Mouse (Mus musculus) subcutaneous adipose tissue, adult 2 months (tissue): Measurements from ENCODE around the gene Tmprss9. TPM values are rescaled to one million over a fixed set of nuclear protein-coding genes. Genes with fewer than 3 reads are reported as not detected.

Source experiments
- polyA plus RNA-seq: library from polyadenylated mRNA; depleted of rRNA; stranded (reverse); fragments of >200 nt; gene quantifications from 2 replicates; pipeline ENCODE4 v1.2.3, GENCODE M21; 2012; ENCODE audit warnings: low replicate concordance; rRNA removed

The Tmprss9 gene
- 0.07 and 0.36 TPM in 2 replicates for polyA plus RNA-seq

DNA sequence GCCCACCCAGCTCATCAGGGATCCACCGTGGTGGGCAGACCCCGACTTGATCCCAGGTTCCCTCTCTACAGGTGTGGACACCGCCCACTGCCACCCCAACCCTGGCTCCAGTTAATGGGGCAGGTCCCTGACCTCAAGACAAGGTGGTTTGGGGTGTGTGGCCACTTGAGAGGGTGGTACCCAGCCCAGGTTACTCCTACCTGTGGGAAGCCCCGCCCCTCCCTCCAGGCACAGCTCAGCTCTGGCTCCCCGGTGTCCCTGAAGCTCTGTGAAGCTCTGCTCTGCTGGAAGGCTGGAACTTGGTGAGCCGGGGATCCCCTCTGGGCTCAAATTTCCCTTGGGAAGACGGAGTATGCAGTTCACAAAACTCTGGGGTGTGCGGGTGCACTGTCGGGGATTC, at the start of gene Tmprss9:
Gene Tmprss9 (plus strand): TSS at position 268 of the 400 bp plus-strand sequence.

DNA sequence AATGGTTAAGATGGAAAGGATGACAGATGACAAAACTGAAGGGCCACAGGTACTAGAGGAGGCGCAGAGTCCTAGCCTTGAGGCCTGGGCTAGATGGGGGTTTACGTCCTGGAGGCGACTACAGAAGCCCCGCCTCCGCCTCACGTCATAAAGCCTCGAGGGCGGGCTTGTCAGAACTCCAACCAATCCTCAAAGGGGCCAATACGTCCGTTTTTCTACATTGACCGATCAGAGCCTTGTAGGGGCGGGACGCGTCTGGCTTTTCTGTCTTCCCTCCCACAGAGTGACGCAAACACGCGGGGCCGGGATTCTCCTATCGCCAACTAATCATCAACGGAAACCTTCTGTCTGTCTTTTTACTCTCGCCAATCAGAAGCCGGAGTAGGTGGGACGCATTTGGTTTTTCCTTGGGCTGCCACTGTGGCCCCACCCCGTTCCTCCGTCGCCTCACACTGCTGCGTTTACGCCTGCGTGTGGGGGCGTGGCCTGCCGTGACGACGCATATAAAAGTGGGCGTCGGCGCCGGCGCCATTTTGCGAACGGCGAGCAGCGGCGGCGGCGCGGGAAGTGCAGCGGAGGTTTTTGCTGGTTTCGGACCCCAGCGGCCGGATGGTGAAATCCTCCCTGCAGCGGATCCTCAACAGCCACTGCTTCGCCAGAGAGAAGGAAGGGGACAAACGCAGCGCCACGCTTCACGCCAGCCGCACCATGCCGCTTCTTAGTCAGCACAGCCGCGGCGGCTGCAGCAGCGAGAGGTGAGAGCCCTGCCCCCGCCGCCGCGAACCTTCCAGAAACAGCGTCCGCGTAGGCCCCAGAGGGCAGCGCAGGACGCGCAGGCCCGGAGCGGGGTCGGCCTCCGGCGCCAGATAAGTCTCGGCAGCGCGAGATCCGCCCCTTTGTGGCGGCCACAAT, 45.2 kb upstream of the Tmprss9 start, which contains the start of gene Oaz1:
Gene Oaz1 (plus strand): TSS at position 506 of the 912 bp plus-strand sequence.

DNA sequence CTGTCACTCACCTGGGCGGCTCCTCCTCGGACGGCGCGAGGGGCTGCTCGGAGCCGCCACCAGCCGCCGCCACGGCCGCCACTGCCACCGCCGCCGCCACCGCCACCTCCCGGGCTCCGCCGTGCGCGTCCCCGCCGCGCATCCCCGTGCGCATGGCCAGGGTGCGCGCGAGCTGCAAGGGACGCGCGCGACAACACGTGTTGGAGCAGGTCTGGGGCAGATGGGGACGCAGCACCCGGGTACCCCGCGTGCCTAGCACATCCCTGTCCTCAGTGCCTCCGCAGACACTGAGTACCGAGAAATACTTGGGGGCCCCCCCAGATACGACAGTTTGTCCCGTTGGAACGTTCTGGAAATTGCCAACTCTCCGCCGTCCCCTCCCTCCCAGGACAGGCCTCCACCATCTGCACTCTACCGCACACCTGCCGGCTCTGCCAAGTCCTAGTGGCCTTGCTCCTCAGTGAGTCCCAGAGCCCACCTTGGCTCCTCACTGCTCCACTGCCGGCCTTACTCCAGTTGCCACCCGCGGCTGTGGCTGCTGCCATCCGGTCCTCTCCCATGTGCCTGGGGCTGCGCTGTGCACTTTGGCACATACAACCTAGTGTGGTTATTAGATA, 27.6 kb upstream of the Tmprss9 start, which contains the start of gene Lingo3:
Gene Lingo3 (minus strand): TSS at position 109 of the 617 bp plus-strand sequence.

DNA sequence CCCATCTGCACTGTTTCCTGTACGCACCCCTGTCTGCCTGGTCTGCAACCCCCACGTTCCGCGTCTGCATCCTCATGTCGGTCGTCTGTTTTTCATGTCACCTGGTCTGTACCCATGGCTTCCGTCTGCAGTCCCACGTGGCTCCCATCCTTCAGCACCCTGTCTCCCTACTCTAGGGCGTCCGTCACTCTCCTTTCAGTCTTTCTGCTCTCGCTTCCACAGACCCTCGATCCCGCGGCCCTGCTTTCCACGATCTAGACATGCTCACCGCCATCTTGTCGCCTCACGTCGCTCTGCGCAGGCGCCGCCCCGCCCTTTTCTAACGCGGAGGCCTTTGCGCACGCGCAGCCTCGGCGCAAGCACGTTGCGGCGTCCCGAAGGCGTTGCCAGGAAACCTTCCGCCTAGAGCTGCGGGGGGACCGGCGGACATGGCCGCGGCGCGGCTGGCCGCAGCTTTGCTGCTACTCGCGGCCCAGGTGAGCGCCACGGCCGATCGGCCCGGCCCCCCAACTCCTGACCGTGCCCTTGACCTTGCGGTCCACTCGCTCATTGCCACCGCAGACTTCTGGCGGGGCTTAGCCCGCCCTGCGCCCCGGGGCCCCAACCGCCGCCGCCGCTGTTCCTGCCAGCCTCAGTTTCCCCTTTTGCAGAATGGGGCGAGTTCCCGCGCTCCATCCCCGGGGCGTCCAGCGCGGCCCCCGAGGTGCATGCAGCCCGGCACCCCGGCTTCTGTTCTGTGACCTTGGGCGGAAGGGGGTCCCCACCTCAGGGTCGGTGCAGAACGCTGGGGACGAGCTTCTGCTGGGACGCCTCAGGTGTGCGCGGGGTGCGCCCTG, 16.5 kb upstream of the Tmprss9 start, which contains the start of the genes Lsm7 and Sppl2b:
Gene Lsm7 (minus strand): TSS at position 297 of the 836 bp plus-strand sequence.
Gene Sppl2b (plus strand): TSS at position 363 of the 836 bp plus-strand sequence.

DNA sequence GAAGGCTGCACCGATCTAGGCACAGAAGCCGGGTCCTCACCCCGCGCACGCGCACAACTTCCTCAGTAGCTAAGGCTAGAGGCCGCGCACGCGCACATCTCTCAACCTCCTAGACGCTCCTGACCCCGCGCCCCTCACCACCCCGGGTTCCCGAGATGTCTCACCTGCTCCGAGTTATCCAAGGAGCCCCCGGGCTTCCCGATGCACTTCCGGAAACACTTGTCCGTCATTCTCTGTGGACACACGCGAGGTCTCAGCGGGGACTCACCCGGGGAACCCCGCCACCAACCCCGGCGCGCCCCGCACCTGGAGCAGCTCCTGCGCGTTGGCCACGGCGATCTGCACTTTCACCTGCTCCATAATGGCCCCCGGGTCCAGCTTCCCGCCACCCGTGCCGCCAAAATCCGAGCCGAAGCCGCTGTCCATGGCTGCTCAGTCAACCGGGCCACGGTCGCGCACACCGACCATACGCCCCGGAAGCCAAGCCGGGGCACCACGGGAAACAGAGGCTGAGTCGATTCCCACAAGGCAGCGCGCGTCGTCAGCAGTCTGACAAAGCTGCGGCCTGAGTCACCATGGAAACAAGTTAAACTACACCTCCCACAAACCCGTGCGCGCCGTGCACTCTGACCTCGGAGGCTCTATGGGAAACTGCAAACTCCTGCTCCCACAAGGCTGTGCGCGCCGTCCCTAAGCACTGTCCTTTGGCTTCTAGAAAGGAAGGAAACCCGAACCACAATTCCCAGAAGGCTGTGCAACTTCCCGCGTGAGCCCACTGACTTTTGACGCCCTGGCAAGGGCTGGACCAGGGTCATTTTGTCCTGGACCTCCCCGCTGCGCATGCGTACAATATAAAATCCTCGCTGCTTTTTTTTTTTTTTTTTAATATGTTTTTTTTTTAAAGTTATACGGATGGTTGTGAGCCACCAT, 28.9 kb downstream of the Tmprss9 start, which contains the start of gene Timm13:
Gene Timm13 (minus strand): TSS at position 652 of the 930 bp plus-strand sequence.

DNA sequence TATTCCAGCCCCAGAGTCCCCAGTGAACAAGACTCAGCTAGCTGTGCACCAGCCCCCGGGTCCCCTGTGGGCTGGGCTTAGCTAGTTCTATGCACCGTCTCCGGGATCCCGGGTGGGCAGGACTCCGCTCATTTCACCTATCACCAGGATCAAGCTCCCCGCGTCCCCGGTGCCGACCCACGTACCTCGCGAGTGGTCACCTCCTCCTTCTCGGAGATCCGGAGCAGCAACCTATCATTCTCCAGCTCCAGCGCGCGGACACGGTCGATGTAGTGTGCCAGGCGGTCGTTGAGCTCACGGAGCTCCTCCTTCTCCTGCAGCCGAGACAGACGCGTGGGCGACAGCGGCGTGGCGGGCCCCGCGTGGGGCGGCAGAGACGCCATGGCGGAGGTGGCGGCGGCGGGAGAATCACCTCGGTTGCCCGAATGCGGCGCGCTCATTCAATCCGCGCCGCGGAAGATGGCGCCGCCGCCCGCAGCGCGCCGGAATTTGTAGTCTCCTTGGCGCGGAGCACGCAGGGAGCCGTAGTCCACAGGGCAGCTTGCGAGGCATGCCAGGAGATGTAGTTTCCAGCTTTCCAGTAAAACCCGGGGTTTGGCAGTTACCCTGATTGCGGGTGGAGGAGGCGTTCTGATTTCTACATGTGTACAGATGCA, 46.3 kb downstream of the Tmprss9 start, which contains the start of gene Lmnb2:
Gene Lmnb2 (minus strand): TSS at position 467 of the 656 bp plus-strand sequence.

DNA sequence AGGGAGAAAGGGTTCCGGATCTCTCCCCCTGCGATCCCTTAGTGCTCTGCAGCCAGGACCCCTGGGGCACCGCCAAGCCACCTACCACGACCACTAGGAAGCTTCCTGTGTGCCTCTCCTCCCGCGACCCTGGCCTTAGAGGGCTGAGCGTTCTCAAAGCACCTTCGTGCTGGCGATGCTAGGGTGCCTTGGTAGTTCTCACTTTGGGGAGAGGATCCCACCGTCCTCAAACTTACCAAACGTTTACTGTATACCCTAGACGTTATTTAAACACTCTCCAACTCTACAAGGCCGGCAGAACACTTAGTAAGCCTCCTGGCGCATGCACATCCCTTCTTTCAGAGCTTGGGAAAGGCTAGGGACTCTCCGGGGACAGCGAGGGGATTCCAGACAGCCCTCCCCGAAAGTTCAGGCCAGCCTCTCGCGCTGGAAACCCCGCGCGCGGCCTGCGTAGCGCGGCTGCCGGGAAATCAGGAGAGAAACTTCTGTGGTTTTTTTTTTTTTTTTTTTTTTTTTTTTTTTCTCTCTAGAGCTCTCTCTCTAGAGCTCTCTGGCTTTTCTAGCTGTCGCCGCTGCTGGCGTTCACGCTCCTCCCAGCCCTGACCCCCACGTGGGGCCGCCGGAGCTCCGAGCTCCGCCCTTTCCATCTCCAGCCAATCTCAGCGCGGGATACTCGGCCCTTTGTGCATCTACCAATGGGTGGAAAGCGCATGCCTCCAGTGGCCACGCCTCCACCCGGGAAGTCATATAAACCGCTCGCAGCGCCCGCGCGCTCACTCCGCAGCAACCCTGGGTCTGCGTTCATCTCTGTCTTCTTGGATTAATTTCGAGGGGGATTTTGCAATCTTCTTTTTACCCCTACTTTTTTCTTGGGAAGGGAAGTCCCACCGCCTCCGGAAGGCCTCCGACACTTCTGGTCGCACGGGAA, 57.9 kb downstream of the Tmprss9 start, which contains the start of gene Gadd45b:
Gene Gadd45b (plus strand): TSS at position 775 of the 928 bp plus-strand sequence.

Other genes starting within 250 kb of the Tmprss9 start
- 183 and 235 TPM in 2 replicates for gene Csnk1g2, start 249.0 kb upstream of the Tmprss9 start, polyA plus RNA-seq
- 80.1 and 107 TPM in 2 replicates for gene Btbd2, start 214.8 kb upstream of the Tmprss9 start, polyA plus RNA-seq
- gene Mknk2, start 193.7 kb upstream of the Tmprss9 start, polyA plus RNA-seq = 507 and 1,079 TPM in 2 replicates
- 43.3 and 51.8 TPM in 2 replicates for gene Mob3a, start 169.9 kb upstream of the Tmprss9 start, polyA plus RNA-seq
- gene Izumo4, start 169.7 kb upstream of the Tmprss9 start, polyA plus RNA-seq = 61.1 and 73.0 TPM in 2 replicates
- 155 and 208 TPM in 2 replicates for gene Ap3d1, start 129.6 kb upstream of the Tmprss9 start, polyA plus RNA-seq
- gene Dot1l, start 116.6 kb upstream of the Tmprss9 start, polyA plus RNA-seq = 17.0 and 39.8 TPM in 2 replicates
- gene Sf3a2, start 73.7 kb upstream of the Tmprss9 start, polyA plus RNA-seq = 24.0 and 43.6 TPM in 2 replicates
- 44.8 and 76.1 TPM in 2 replicates for gene Plekhj1, start 73.2 kb upstream of the Tmprss9 start, polyA plus RNA-seq
- gene Amh, start 66.6 kb upstream of the Tmprss9 start, polyA plus RNA-seq = 0.44 and 0.53 TPM in 2 replicates
- gene Jsrp1, start 58.4 kb upstream of the Tmprss9 start, polyA plus RNA-seq = 0.21 and 0.96 TPM in 2 replicates
- gene Oaz1, start 45.2 kb upstream of the Tmprss9 start, polyA plus RNA-seq = 919 and 1,058 TPM in 2 replicates
- 0.03 TPM in 1 of 2 replicates, not detected in the other for gene Lingo3, start 27.8 kb upstream of the Tmprss9 start, polyA plus RNA-seq
- 86.7 and 136 TPM in 2 replicates for gene Lsm7, start 16.6 kb upstream of the Tmprss9 start, polyA plus RNA-seq
- 62.5 and 116 TPM in 2 replicates for gene Sppl2b, start 16.6 kb upstream of the Tmprss9 start, polyA plus RNA-seq
- 179 and 198 TPM in 2 replicates for gene Timm13, start 29.1 kb downstream of the Tmprss9 start, polyA plus RNA-seq
- gene Lmnb2, start 46.4 kb downstream of the Tmprss9 start, polyA plus RNA-seq = 7.3 and 23.8 TPM in 2 replicates
- 18.0 and 22.1 TPM in 2 replicates for gene Gadd45b, start 58.2 kb downstream of the Tmprss9 start, polyA plus RNA-seq
- gene Gng7, start 143.1 kb downstream of the Tmprss9 start, polyA plus RNA-seq = 8.4 and 8.5 TPM in 2 replicates
- 0.08 and 0.13 TPM in 2 replicates for gene Diras1, start 153.8 kb downstream of the Tmprss9 start, polyA plus RNA-seq
- gene Slc39a3, start 165.6 kb downstream of the Tmprss9 start, polyA plus RNA-seq = 47.1 and 47.6 TPM in 2 replicates
- gene Sgta, start 188.3 kb downstream of the Tmprss9 start, polyA plus RNA-seq = 276 and 324 TPM in 2 replicates
- 29.8 and 72.2 TPM in 2 replicates for gene Thop1, start 198.2 kb downstream of the Tmprss9 start, polyA plus RNA-seq
- 0.75 and 2.3 TPM in 2 replicates for gene Creb3l3, start 227.0 kb downstream of the Tmprss9 start, polyA plus RNA-seq
- 134 and 183 TPM in 2 replicates for gene Map2k2, start 234.1 kb downstream of the Tmprss9 start, polyA plus RNA-seq